Mouse (Mus musculus) hindbrain, embryonic 14.5 days (tissue): ENCODE results near the gene Nudcd3. TPM values are rescaled to one million over a fixed set of nuclear protein-coding genes. Genes with fewer than 3 reads are reported as not detected.

ENCODE experiments used
- ATAC-seq: fragments of 200-750 bp; cut with Nextera tagmentation; 2 replicates; pipeline ENCODE4 v1.8.0; 2017; ENCODE audit warnings: moderate number of reproducible peaks, mild to moderate bottlenecking, moderate TSS enrichment, moderate library complexity; ENCODE audit not compliant: low FRiP score
- DNase-seq: peaks from one replicate; pipeline ENCODE4 v3.0.0-alpha.2; 2015; ENCODE audit warnings: low spot score
- H3K27ac ChIP-seq: fragments of 300-500 bp; sonication (generic); 2 replicates; pipeline ENCODE4 v1.5.1; 2014; ENCODE audit warnings: mild to moderate bottlenecking, moderate library complexity
- H3K27me3 ChIP-seq: fragments of 300-500 bp; sonication (generic); 2 replicates; pipeline ENCODE4 v1.6.1; 2014; ENCODE audit warnings: mild to moderate bottlenecking, low read length, mixed read lengths; ENCODE audit not compliant: control insufficient read depth, insufficient read depth
- H3K36me3 ChIP-seq: fragments of 300-500 bp; sonication (generic); replicated peaks from 2 replicates; pipeline ENCODE4 v1.6.1; 2014; ENCODE audit not compliant: control insufficient read depth, insufficient read depth
- H3K4me1 ChIP-seq: fragments of 300-500 bp; sonication (generic); replicated peaks from 2 replicates; pipeline ENCODE4 v1.6.1; 2014; ENCODE audit warnings: antibody characterized with exemption, low read length, mixed read lengths; ENCODE audit not compliant: control insufficient read depth, insufficient read depth
- H3K4me2 ChIP-seq: fragments of 300-500 bp; sonication (generic); replicated peaks from 2 replicates; pipeline ENCODE4 v1.6.1; 2014; ENCODE audit warnings: mild to moderate bottlenecking, moderate library complexity
- H3K4me3 ChIP-seq: fragments of 300-500 bp; sonication (generic); replicated peaks from 2 replicates; pipeline ENCODE4 v1.5.1; 2014; ENCODE audit warnings: mild to moderate bottlenecking, low read length
- H3K9ac ChIP-seq: fragments of 300-500 bp; sonication (generic); 2 replicates; pipeline ENCODE4 v1.6.1; 2014
- H3K9me3 ChIP-seq: fragments of 300-500 bp; sonication (generic); 2 replicates; pipeline ENCODE4 v1.6.1; 2016; ENCODE audit warnings: low read length; ENCODE audit not compliant: control insufficient read depth
- WGBS: fragments of 180-500 bp; shearing (Covaris S2); extraction: QIAGEN DNeasy Blood & Tissue Kit; methylation state at CpG from one replicate; pipeline ENCODE4 v1.1.7; 2014; 5-methylcytosine and 5-hydroxymethylcytosine counted together
- polyA plus RNA-seq: library from polyadenylated mRNA; unstranded; fragments of >200 nt; fragmentation: Nextera tagmentation; extraction: Ambion mirVana; gene quantifications from 2 replicates; pipeline ENCODE4 v1.2.1, GENCODE M21; 2014

Nudcd3 gene
- polyA plus RNA-seq, 1 experiment from 2014 or later: 57.7 TPM

DNA sequence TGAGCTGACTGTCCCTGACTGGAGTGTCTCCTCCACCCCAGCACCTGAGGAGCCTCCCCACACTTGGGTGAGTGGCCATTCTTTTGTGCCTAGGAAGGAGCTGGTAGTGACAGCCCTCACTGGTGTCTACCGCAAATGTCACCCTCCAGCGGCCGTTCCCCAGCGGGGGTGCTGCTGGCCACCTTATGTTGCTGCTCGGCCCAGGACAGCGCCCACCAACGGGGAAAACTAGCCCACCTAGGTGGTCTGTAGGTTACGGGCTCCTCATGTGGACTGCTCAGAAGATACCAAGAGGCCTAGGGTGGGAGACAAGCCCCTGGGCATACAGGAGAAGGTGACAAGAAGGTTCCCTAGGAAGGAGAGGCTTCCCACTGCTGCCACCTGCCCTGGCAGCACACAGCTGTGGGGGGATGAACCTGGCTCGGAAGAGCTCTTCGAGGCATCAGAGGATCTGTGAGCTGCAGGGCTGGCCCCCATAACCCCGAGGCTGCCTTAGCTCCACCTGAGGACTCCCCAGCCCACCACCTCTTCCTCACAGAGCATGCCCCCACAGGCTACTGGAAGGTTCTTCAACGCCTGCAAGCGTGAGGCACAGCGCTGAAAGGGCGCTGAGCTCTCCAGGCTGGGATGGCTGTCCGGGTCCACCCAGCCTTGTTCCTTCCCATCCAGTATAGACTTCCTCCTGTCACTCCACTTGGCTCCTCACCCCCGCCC, 136.6 kb downstream of the Nudcd3 start:
- no peaks in the 10 kb centered on the region; the same call in 1 of the 2 replicates for H3K36me3 ChIP-seq
- H3K27me3 ChIP-seq: peaks cover 51% of the 10 kb centered on the region
- peaks cover 24% of the 10 kb centered on the region; the same call in 1 of the 2 replicates for H3K4me1 ChIP-seq
- 41% methylated on average over 17 of the region's 17 CpGs for WGBS
- no peak for ATAC-seq
- no peaks in the 10 kb centered on the region for H3K9me3 ChIP-seq
- H3K4me2 ChIP-seq: peak overlapping the region; percentile 77
- peak overlapping the region; percentile 88 for H3K9ac ChIP-seq
- peak overlapping the region; percentile 75 for H3K4me3 ChIP-seq
- H3K27ac ChIP-seq: peak overlapping the region; percentile 87
- no peak for DNase-seq

DNA sequence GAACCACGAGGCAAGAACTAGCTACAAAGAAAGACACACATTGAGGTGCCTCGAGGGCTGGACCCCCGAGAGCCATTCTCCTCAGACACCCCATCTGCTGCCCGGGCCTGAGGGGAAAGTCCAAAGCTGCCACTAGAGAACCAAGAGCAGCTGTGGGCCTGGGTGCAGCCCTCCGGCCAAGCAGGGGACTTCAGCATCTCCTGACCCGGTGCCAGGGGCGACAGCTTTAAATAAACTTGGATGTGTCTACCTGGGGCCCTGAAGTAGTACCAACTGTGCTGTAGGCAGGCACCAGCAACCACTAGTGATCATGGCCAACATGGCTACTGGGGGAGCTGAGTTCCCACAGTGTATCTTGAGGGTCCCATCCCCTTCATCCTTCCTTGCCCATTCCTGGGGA, 137.2 kb downstream of the Nudcd3 start:
- peak overlapping the region; percentile 77 for H3K4me2 ChIP-seq
- ATAC-seq (no peak), DNase-seq (no peak)
- peaks cover 19% of the 10 kb centered on the region; the same call in 1 of the 2 replicates for H3K4me1 ChIP-seq
- WGBS: 85% methylated on average over 7 of the region's 7 CpGs
- H3K9me3 ChIP-seq: no peaks in the 10 kb centered on the region
- H3K27ac ChIP-seq: no peak overlapping the region
- no peaks in the 10 kb centered on the region; the same call in 1 of the 2 replicates for H3K36me3 ChIP-seq
- H3K9ac ChIP-seq: no peak overlapping the region
- peaks cover 50% of the 10 kb centered on the region for H3K27me3 ChIP-seq
- H3K4me3 ChIP-seq: no peak overlapping the region

DNA sequence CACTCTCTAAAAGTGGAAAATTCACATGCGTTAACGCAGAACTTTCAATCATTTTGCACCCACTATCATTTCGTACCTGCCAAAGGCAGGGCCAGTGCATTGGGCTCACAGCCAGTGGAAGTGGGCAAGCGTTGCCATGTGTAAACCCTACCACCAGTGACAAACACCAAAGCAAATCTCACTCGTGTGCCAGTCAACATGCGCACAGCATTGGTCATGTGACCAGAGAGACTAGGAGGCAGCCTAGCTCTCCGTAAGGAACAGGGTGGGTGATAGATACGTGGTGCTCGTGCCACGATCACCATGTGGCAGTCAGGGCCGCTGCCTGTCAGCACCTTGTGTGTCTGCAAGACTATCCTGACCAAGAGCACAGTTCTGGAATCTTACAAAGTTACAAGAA, 137.9 kb downstream of the Nudcd3 start:
- DNase-seq (no peak), ATAC-seq (no peak)
- Histone ChIP-seq H3K27me3 (peaks cover 43% of the 10 kb centered on the region), H3K4me2 (no peak overlapping the region), H3K9ac (no peak overlapping the region), H3K36me3 (no peaks in the 10 kb centered on the region; the same call in 1 of the 2 replicates), H3K9me3 (no peaks in the 10 kb centered on the region), H3K4me3 (no peak overlapping the region), H3K27ac (no peak overlapping the region), H3K4me1 (peaks cover 18% of the 10 kb centered on the region; the same call in 1 of the 2 replicates)
- WGBS: 90% methylated on average over 11 of the region's 11 CpGs

DNA sequence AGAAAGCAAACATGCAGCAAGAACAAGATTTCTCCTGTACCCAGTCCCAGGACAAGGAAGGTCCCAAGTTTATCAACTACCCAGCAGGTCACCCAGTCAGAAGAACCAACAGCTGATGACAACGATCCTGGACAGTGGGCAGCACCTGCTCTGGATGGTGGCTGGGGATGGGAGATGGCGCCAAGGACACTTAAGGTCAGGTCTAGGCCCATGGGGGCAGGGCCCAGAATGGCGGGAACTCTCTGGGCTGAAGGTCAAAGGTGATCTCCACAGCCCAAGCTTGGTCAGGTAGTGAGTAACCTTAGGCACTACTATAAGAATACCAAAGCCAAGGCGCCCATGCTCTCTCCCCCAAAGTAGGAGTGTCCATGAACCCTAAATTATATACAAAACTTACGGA, 138.3 kb downstream of the Nudcd3 start:
- no peak for ATAC-seq
- H3K4me2 ChIP-seq: no peak overlapping the region
- H3K9ac ChIP-seq: no peak overlapping the region
- peaks cover 39% of the 10 kb centered on the region for H3K27me3 ChIP-seq
- H3K27ac ChIP-seq: no peak overlapping the region
- no peaks in the 10 kb centered on the region for H3K9me3 ChIP-seq
- WGBS: 88% methylated on average over 5 of the region's 5 CpGs
- H3K4me3 ChIP-seq: no peak overlapping the region
- no peaks in the 10 kb centered on the region; the same call in 1 of the 2 replicates for H3K36me3 ChIP-seq
- DNase-seq: no peak
- peaks cover 18% of the 10 kb centered on the region; the same call in 1 of the 2 replicates for H3K4me1 ChIP-seq

DNA sequence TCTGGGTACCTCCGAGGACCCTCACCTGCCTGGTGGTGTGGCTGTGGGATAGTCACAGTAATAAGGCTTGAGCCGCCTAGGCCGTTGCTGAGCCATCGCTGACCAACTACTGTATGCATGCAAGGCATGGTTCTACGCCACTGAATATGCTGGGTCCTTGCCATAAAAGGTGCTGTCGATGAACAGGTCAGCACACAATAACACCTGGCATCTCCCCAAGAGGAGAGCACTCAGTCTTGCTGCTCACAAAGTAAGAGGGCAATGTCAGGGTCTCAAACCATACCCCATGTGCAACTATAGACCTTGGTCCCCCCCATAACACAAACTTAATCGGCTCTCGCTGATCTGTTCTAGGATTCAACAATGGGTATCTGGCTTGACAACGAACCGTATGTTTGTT, 141.1 kb downstream of the Nudcd3 start:
- 90% methylated on average over 10 of the region's 10 CpGs for WGBS
- Histone ChIP-seq H3K4me2 (no peak overlapping the region), H3K36me3 (no peaks in the 10 kb centered on the region; the same call in 1 of the 2 replicates), H3K9ac (no peak overlapping the region), H3K4me1 (peaks cover 13% of the 10 kb centered on the region; the same call in 1 of the 2 replicates), H3K9me3 (no peaks in the 10 kb centered on the region), H3K27me3 (peaks cover 14% of the 10 kb centered on the region), H3K4me3 (no peak overlapping the region), H3K27ac (no peak overlapping the region)
- ATAC-seq: no peak
- DNase-seq: no peak

Other genes starting within 250 kb of the Nudcd3 start
- 39.9 and 48.4 TPM in 2 replicates for gene Ykt6, start 244.7 kb downstream of the Nudcd3 start, polyA plus RNA-seq
- gene Camk2b, start 134.1 kb downstream of the Nudcd3 start, polyA plus RNA-seq: 117 and 126 TPM in 2 replicates
- 0.31 and 0.42 TPM in 2 replicates for gene A730071L15Rik, start 386 bp downstream of the Nudcd3 start, polyA plus RNA-seq
- 0.04 and 0.14 TPM in 2 replicates for gene Npc1l1, start 29.7 kb upstream of the Nudcd3 start, polyA plus RNA-seq
- 68.1 and 69.9 TPM in 2 replicates for gene Ddx56, start 67.4 kb upstream of the Nudcd3 start, polyA plus RNA-seq
- 117 and 121 TPM in 2 replicates for gene Tmed4, start 74.5 kb upstream of the Nudcd3 start, polyA plus RNA-seq
- 123 and 130 TPM in 2 replicates for gene Ogdh, start 91.2 kb upstream of the Nudcd3 start, polyA plus RNA-seq
- gene Zmiz2, start 188.7 kb upstream of the Nudcd3 start, polyA plus RNA-seq: 31.7 and 33.5 TPM in 2 replicates
- 4,304 and 4,427 TPM in 2 replicates for gene Ppia, start 215.0 kb upstream of the Nudcd3 start, polyA plus RNA-seq
- 239 and 249 TPM in 2 replicates for gene H2afv, start 244.0 kb upstream of the Nudcd3 start, polyA plus RNA-seq